Mouse (Mus musculus) adrenal gland, postnatal 0 days (tissue): ENCODE results near the gene Prkci. TPM values are rescaled to one million over a fixed set of nuclear protein-coding genes. Genes with fewer than 3 reads are reported as not detected.

ENCODE experiments used
- microRNA-seq: library from miRNA; unstranded; fragments of <30 nt; microRNA quantifications from one replicate; pipeline ENCODE4, GENCODE M21; 2016; ENCODE audit warnings: borderline replicate concordance; ENCODE audit not compliant: insufficient number of aligned reads
- polyA plus RNA-seq: library from polyadenylated mRNA; unstranded; fragments of >200 nt; fragmentation: Nextera tagmentation; extraction: Ambion mirVana; gene quantifications from 2 replicates; pipeline ENCODE4 v1.2.1, GENCODE M21; 2015

Gene Prkci
- polyA plus RNA-seq = 14.5 and 18.9 TPM in 2 replicates

DNA sequence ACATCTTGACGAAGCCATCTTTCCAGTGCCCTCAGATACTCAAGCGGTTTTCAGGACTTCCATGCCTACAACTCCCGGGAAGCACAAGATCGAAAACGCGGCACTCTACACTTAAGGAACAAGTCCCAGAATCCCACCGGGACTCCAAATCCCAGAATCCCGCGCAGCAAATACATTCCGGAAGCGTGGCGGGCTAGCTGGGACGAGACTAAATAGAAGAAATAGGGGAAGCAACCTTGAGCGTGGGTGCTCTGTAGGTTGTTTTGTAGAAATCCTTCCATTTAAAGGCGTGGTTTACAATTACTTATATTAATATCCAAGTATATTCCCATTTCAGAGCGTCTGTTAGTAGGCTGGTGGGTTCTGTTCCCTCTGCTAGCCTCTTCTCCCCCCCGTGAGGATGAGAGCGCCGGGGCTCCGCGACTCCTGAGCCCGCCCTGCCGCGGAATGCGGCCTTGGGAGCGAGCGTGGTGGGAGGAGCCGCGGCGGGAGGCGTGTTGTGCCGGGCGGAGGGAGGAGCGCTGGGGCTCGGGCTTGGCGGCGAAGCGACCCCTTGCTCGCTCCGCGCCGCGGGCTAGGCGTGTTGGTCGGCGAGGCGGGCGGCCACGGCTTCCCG, at the start of gene Prkci:
Gene Prkci, plus strand, starts transcription at position 465 of the 616 bp plus-strand sequence.

DNA sequence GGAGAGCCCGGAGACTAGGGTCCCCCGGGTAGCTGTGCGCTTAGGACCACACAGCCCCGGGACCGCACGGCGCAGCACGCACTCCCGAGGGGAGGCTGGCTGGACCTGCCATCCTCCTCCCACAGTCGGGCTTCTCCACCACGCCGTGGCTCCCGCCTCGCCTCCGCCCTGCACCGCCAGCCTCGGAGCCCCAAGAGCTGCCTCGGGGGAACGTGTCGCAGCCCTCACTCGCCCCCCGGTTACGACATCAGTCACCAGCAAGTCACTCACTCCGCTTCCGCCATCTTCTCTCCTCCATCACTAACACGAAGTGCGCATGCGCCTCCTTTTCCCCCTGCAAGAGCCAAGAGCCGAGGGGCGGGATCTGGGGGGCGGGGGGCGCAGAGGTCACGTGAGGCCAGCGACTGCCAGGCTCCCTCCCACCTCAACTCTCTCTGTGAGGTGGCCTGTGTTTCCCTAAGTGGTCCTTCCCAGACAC, 26.4 kb upstream of the Prkci start, which contains the start of gene Phc3:
Gene Phc3, minus strand, starts transcription at position 312 of the 478 bp plus-strand sequence.

DNA sequence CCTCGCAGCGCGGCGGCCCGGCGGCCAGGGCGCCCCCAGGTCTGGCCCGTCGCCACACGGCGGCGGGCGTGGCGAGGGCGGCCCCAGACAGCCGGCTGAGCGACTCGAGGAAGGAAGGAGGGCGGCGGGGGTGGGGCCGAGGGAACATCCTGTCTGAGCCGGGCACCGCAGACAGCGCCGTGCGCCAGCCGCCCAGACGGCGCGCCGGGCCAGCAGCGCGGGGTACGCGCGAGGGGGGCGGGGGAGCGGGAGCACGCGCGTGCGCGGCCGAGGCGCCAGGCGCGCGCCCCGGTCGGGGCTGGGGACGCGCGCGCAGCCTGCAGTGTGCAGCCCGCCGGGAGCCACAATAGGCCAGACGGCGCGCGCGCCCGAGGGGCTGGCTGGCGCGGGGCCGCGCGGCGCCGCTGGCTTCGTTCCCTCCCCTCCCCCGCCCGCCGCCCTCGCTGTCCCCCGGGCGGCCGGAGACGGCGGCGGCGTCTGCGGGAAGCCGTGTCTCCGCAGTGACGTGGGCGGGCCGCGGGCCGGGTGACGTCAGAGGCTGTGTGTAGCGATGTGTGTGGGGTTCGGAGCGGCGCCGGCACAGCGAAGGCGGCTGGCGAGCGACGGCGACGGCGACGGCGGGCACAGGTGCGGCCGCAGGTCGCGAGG, 99.1 kb downstream of the Prkci start, which contains the start of gene Skil:
Gene Skil, plus strand, starts transcription at position 528 of the 648 bp plus-strand sequence.

Small RNA genes lying within 50 kb of the gene (microRNA-seq; reads per million reads assigned to microRNA genes)
- 1.4 reads per million for gene Mir7008

Other genes starting within 250 kb of the Prkci start
- gene Samd7, start 249.5 kb upstream of the Prkci start, polyA plus RNA-seq = not detected in 2 replicates
- gene Sec62, start 202.9 kb upstream of the Prkci start, polyA plus RNA-seq = 112 and 151 TPM in 2 replicates
- 1.9 and 2.8 TPM in 2 replicates for gene Gpr160, start 139.8 kb upstream of the Prkci start, polyA plus RNA-seq
- 4.0 and 5.1 TPM in 2 replicates for gene Phc3, start 26.3 kb upstream of the Prkci start, polyA plus RNA-seq
- 9.8 and 14.4 TPM in 2 replicates for gene Skil, start 99.3 kb downstream of the Prkci start, polyA plus RNA-seq
- gene Cldn11, start 154.2 kb downstream of the Prkci start, polyA plus RNA-seq = 41.9 and 94.6 TPM in 2 replicates